Comparison of ENCODE assay signal across 8 mouse cellular contexts in genomic region chr9:44484311-44485104, GRCm38 (mm10). TPM values are rescaled to one million over a fixed set of nuclear protein-coding genes. Genes with fewer than 3 reads are reported as not detected.
A peak's percentile ranks its signal among the peaks of the same experiment; 100 is the strongest.
DNase-seq lines count a peak whose midpoint lies in the region; ATAC-seq and TF ChIP-seq lines count a peak whose summit lies in the region.

No protein-coding gene starts in this region.

- peak; percentile 27 for DNase-seq in liver, adult 2 months (ENCODE audit: extremely low read depth, low read depth, low spot score)
- DNase-seq in liver, result no peak
- no peak for DNase-seq in hindbrain, embryonic 10.5 days (ENCODE audit: low spot score)
- no peak for DNase-seq in T-cell, adult 2 months (ENCODE audit: low spot score)
- no peak for DNase-seq in natural killer cell, adult 2 months (ENCODE audit: low spot score in 2 of 2)
- no peak for DNase-seq in spleen, postnatal 36 days (ENCODE audit: low spot score in 2 of 2)

- TF ChIP-seq POLR2A in liver, adult 2 months (IDR thresholded peaks at IDR 0.05; ENCODE audit: extremely low read depth, insufficient read depth, low read length), result no peak

- WGBS in liver, adult 2 months, result 6% methylated on average over 7 of the region's 7 CpGs
- 14% methylated on average over 7 of the region's 7 CpGs for WGBS in embryonic facial prominence, embryonic 13.5 days
- WGBS in hindbrain, embryonic 10.5 days, result 45% methylated on average over 7 of the region's 7 CpGs
- 29% methylated on average over 7 of the region's 7 CpGs for WGBS in liver, embryonic 15.5 days (ENCODE audit: insufficient replicate concordance)

- H3K27ac ChIP-seq in liver, adult 2 months (replicated peaks; ENCODE audit: insufficient read depth, low read depth, low read length), result peak overlapping the region; percentile 96
- peak overlapping the region; percentile 98 for H3K27ac ChIP-seq in embryonic facial prominence, embryonic 13.5 days
- H3K27ac ChIP-seq in hindbrain, embryonic 10.5 days, result peak overlapping the region; percentile 96; the same call in 1 of the 2 replicates
- peak overlapping the region; percentile 19 for H3K27ac ChIP-seq in liver, embryonic 15.5 days (replicated peaks)

- H3K4me3 ChIP-seq in liver, adult 2 months (ENCODE audit: insufficient read depth, low read depth, low read length), result peak overlapping the region; percentile 88
- peak overlapping the region; percentile 98 for H3K4me3 ChIP-seq in embryonic facial prominence, embryonic 13.5 days
- peak overlapping the region; percentile 96 for H3K4me3 ChIP-seq in hindbrain, embryonic 10.5 days
- peak overlapping the region; percentile 66 for H3K4me3 ChIP-seq in liver, embryonic 15.5 days (replicated peaks)

- peaks cover 15% of the 10 kb centered on the region; the same call in 1 of the 2 replicates for H3K79me2 ChIP-seq in liver, adult 2 months (ENCODE audit: control insufficient read depth, insufficient read depth, low read length)

- peaks cover 21% of the 10 kb centered on the region for H3K4me1 ChIP-seq in liver, adult 2 months (ENCODE audit: control insufficient read depth, insufficient read depth, low read length)
- H3K4me1 ChIP-seq in embryonic facial prominence, embryonic 13.5 days, result peaks cover 69% of the 10 kb centered on the region
- peaks cover 85% of the 10 kb centered on the region for H3K4me1 ChIP-seq in hindbrain, embryonic 10.5 days (replicated peaks)
- H3K4me1 ChIP-seq in liver, embryonic 15.5 days (replicated peaks), result peaks cover 42% of the 10 kb centered on the region

- no peak for ATAC-seq in embryonic facial prominence, embryonic 13.5 days (ENCODE audit: insufficient number of reproducible peaks, insufficient read depth, low FRiP score, low TSS enrichment, low read depth)
- ATAC-seq in liver, embryonic 15.5 days (ENCODE audit: insufficient read depth), result no peak

- peak overlapping the region; percentile 90 for H3K9ac ChIP-seq in liver, adult 2 months (ENCODE audit: low read depth, low read length)
- peak overlapping the region; percentile 99 for H3K9ac ChIP-seq in embryonic facial prominence, embryonic 13.5 days
- no peak overlapping the region for H3K9ac ChIP-seq in liver, embryonic 15.5 days

- no peaks in the 10 kb centered on the region for H3K27me3 ChIP-seq in liver, adult 2 months (ENCODE audit: control insufficient read depth, insufficient read depth, low read length)
- no peaks in the 10 kb centered on the region for H3K27me3 ChIP-seq in embryonic facial prominence, embryonic 13.5 days
- H3K27me3 ChIP-seq in hindbrain, embryonic 10.5 days (ENCODE audit: insufficient read depth, poor library complexity, severe bottlenecking), result peaks cover 12% of the 10 kb centered on the region; the same call in 1 of the 2 replicates
- H3K27me3 ChIP-seq in liver, embryonic 15.5 days, result peaks cover 57% of the 10 kb centered on the region

- no peak for TF ChIP-seq CTCF in liver, adult 2 months (IDR thresholded peaks at IDR 0.05; ENCODE audit: low read depth, low read length)

- no peaks in the 10 kb centered on the region for H3K9me3 ChIP-seq in embryonic facial prominence, embryonic 13.5 days
- no peaks in the 10 kb centered on the region for H3K9me3 ChIP-seq in hindbrain, embryonic 10.5 days
- H3K9me3 ChIP-seq in liver, embryonic 15.5 days (replicated peaks), result no peaks in the 10 kb centered on the region

- peak overlapping the region; percentile 89 for H3K4me2 ChIP-seq in embryonic facial prominence, embryonic 13.5 days
- peak overlapping the region; percentile 73 for H3K4me2 ChIP-seq in liver, embryonic 15.5 days

- H3K36me3 ChIP-seq in liver, adult 2 months (ENCODE audit: control insufficient read depth, insufficient read depth, low read length), result no peaks in the 10 kb centered on the region
- 0 out of 2 replicates have a peak, but pooled peaks cover 4% of the 10 kb centered on the region for H3K36me3 ChIP-seq in embryonic facial prominence, embryonic 13.5 days
- H3K36me3 ChIP-seq in hindbrain, embryonic 10.5 days, result no peaks in the 10 kb centered on the region
- no peaks in the 10 kb centered on the region for H3K36me3 ChIP-seq in liver, embryonic 15.5 days (replicated peaks)

RNA-seq across cellular contexts. Expression of gene Bcl9l, which starts 1.9 kb away (rescaled TPM):
- total RNA-seq in liver, adult 2 months (2014; rRNA removed), result 5.4 and 5.9 TPM in 2 replicates
- 26.0 and 27.9 TPM in 2 replicates for polyA plus RNA-seq in liver, adult 2 months (2012; rRNA removed)
- polyA plus RNA-seq in embryonic facial prominence, embryonic 13.5 days (2015; fragmentation: Nextera tagmentation; extraction: Ambion mirVana), result 18.2 and 19.3 TPM in 2 replicates
- polyA plus RNA-seq in hindbrain, embryonic 10.5 days (2016; fragmentation: Nextera tagmentation; extraction: Ambion mirVana), result 4.6 and 7.3 TPM in 2 replicates
- polyA plus RNA-seq in liver, embryonic 15.5 days (2015; fragmentation: Nextera tagmentation; extraction: Ambion mirVana), result 1.9 and 2.3 TPM in 2 replicates

RNA-seq across cellular contexts. Expression of gene Upk2, which starts 29.7 kb away (rescaled TPM):
- not detected in 2 replicates for total RNA-seq in liver, adult 2 months (2014; rRNA removed)
- polyA plus RNA-seq in liver, adult 2 months (2012; rRNA removed), result not detected in 2 replicates
- 2.8 and 2.9 TPM in 2 replicates for polyA plus RNA-seq in embryonic facial prominence, embryonic 13.5 days (2015; fragmentation: Nextera tagmentation; extraction: Ambion mirVana)
- polyA plus RNA-seq in hindbrain, embryonic 10.5 days (2016; fragmentation: Nextera tagmentation; extraction: Ambion mirVana), result 0.14 TPM in 1 of 2 replicates, not detected in the other
- polyA plus RNA-seq in liver, embryonic 15.5 days (2015; fragmentation: Nextera tagmentation; extraction: Ambion mirVana), result not detected in 2 replicates

RNA-seq across cellular contexts. Expression of gene Foxr1, which starts 43.6 kb away (rescaled TPM):
- total RNA-seq in liver, adult 2 months (2014; rRNA removed), result not detected in 2 replicates
- not detected in 2 replicates for polyA plus RNA-seq in liver, adult 2 months (2012; rRNA removed)
- not detected in 2 replicates for polyA plus RNA-seq in embryonic facial prominence, embryonic 13.5 days (2015; fragmentation: Nextera tagmentation; extraction: Ambion mirVana)
- polyA plus RNA-seq in hindbrain, embryonic 10.5 days (2016; fragmentation: Nextera tagmentation; extraction: Ambion mirVana), result not detected in 2 replicates
- 0.06 TPM in 1 of 2 replicates, not detected in the other for polyA plus RNA-seq in liver, embryonic 15.5 days (2015; fragmentation: Nextera tagmentation; extraction: Ambion mirVana)

Comparison
In these comparisons a context has a peak if more than half of its experiments do, and no peak if none do; other contexts are left out.
1. H3K27ac ChIP-seq: peak in every context shown above with its lines; median percentile 98 in embryonic facial prominence, embryonic 13.5 days; 96 in liver, adult 2 months; 96 in hindbrain, embryonic 10.5 days; 19 in liver, embryonic 15.5 days.